Mouse (Mus musculus) liver, embryonic 13.5 days (tissue): ENCODE data around the gene Cryaa. TPM values are rescaled to one million over a fixed set of nuclear protein-coding genes. Genes with fewer than 3 reads are reported as not detected.

Experiments used
- ATAC-seq: fragments of 200-750 bp; cut with Nextera tagmentation; 2 replicates; pipeline ENCODE4 v1.8.0; 2017; ENCODE audit warnings: low read depth, mild to moderate bottlenecking, moderate number of reproducible peaks, moderate library complexity
- DNase-seq: peaks from one replicate; pipeline ENCODE4 v3.0.0; 2022
- H3K27ac ChIP-seq: fragments of 300-500 bp; sonication (generic); 2 replicates; pipeline ENCODE4 v1.5.1; 2015; ENCODE audit warnings: moderate library complexity, mild to moderate bottlenecking, inconsistent platforms
- H3K27me3 ChIP-seq: fragments of 300-500 bp; sonication (generic); 2 replicates; pipeline ENCODE4 v1.6.1; 2015; ENCODE audit warnings: mild to moderate bottlenecking, inconsistent platforms
- H3K36me3 ChIP-seq: fragments of 300-500 bp; sonication (generic); 2 replicates; pipeline ENCODE4 v1.6.1; 2015; ENCODE audit warnings: mild to moderate bottlenecking, inconsistent platforms
- H3K4me1 ChIP-seq: fragments of 300-500 bp; sonication (generic); replicated peaks from 2 replicates; pipeline ENCODE4 v1.6.1; 2015; ENCODE audit warnings: inconsistent platforms
- H3K4me2 ChIP-seq: fragments of 300-500 bp; sonication (generic); 2 replicates; pipeline ENCODE4 v1.6.1; 2015; ENCODE audit warnings: inconsistent platforms, mild to moderate bottlenecking, moderate library complexity
- H3K4me3 ChIP-seq: fragments of 300-500 bp; sonication (generic); replicated peaks from 2 replicates; pipeline ENCODE4 v1.5.1; 2015; ENCODE audit warnings: mild to moderate bottlenecking, inconsistent platforms
- H3K9ac ChIP-seq: fragments of 300-500 bp; sonication (generic); 2 replicates; pipeline ENCODE4 v1.6.1; 2015; ENCODE audit warnings: mild to moderate bottlenecking, inconsistent platforms
- H3K9me3 ChIP-seq: fragments of 300-500 bp; sonication (generic); replicated peaks from 2 replicates; pipeline ENCODE4 v1.6.1; 2016; ENCODE audit warnings: inconsistent platforms
- WGBS: fragments of 180-500 bp; shearing (Covaris S2); methylation state at CpG from one replicate; pipeline ENCODE4 v1.1.7; 2015; ENCODE audit not compliant: insufficient replicate concordance; 5-methylcytosine and 5-hydroxymethylcytosine counted together
- polyA plus RNA-seq: library from polyadenylated mRNA; unstranded; fragments of >200 nt; fragmentation: Nextera tagmentation; extraction: Ambion mirVana; gene quantifications from 2 replicates; pipeline ENCODE4 v1.2.1, GENCODE M21; 2015

The Cryaa gene
- polyA plus RNA-seq, 1 experiment from 2014 or later = not detected

GRCm38 (mm10) chr17:31660661-31661250 is 16.9 kb upstream of the Cryaa start:
- WGBS = 69% methylated on average over 8 of the region's 8 CpGs
- no peak for ATAC-seq

DNA sequence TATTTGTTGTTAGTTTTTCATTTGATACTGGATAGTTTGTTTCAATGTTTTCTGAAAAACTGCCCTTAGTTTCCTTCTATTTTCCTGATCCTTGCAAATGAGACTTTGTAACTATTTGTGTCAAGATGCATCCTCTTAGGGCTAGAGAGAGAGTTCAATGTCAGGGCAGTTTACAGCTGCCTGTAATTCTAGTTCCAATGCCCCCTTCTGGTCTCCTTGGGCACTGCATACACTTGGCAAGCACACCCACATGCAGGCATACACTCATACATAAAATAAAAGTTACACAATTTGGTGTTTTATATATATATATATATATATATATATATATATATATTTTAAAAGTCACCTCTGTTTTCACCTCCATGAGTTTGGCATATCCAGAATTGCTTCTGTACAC is 14.8 kb upstream of the Cryaa start:
- no peaks in the 10 kb centered on the region for H3K27me3 ChIP-seq
- H3K36me3 ChIP-seq = no peaks in the 10 kb centered on the region
- H3K9me3 ChIP-seq = no peaks in the 10 kb centered on the region
- no peak for ATAC-seq
- H3K9ac ChIP-seq = no peak overlapping the region
- H3K4me1 ChIP-seq = peaks cover 12% of the 10 kb centered on the region
- no peak overlapping the region for H3K4me3 ChIP-seq
- no peak for DNase-seq
- H3K4me2 ChIP-seq = no peak overlapping the region
- H3K27ac ChIP-seq = no peak overlapping the region

More at GRCm38 (mm10) chr17:31660661-31661250, 16.9 kb upstream of the Cryaa start:
- Histone ChIP-seq H3K27me3 (no peaks in the 10 kb centered on the region), H3K4me3 (no peak overlapping the region), H3K36me3 (peaks cover 16% of the 10 kb centered on the region), H3K4me1 (peaks cover 30% of the 10 kb centered on the region), H3K9me3 (no peaks in the 10 kb centered on the region), H3K27ac (no peak overlapping the region), H3K4me2 (no peak overlapping the region), H3K9ac (no peak overlapping the region)
- DNase-seq = no peak

- Histone ChIP-seq H3K9me3 (no peaks in the 10 kb centered on the region), H3K27me3 (peaks cover 4% of the 10 kb centered on the region; the same call in 1 of the 2 replicates), H3K4me2 (no peak overlapping the region), H3K4me1 (peaks cover 3% of the 10 kb centered on the region), H3K36me3 (no peaks in the 10 kb centered on the region), H3K4me3 (no peak overlapping the region), H3K9ac (no peak overlapping the region), H3K27ac (no peak overlapping the region)
- DNase-seq (peak; percentile 66), ATAC-seq (peak; percentile 55; the same call in 1 of the 2 replicates)
- WGBS = 5% methylated on average over 4 of the region's 4 CpGs
Observed at GRCm38 (mm10) chr17:31664760-31665159, 12.8 kb upstream of the Cryaa start.

- ATAC-seq (no peak), DNase-seq (no peak)
- peaks cover 4% of the 10 kb centered on the region; the same call in 1 of the 2 replicates for H3K27me3 ChIP-seq
- H3K36me3 ChIP-seq = no peaks in the 10 kb centered on the region
- no peak overlapping the region for H3K27ac ChIP-seq
- 56% methylated on average over 8 of the region's 9 CpGs for WGBS
- no peak overlapping the region for H3K4me3 ChIP-seq
- H3K4me2 ChIP-seq = no peak overlapping the region
- no peak overlapping the region for H3K9ac ChIP-seq
- H3K9me3 ChIP-seq = no peaks in the 10 kb centered on the region
- no peaks in the 10 kb centered on the region for H3K4me1 ChIP-seq
Observed at GRCm38 (mm10) chr17:31668306-31668705, 9.3 kb upstream of the Cryaa start.

GRCm38 (mm10) chr17:31670163-31670562 is 7.4 kb upstream of the Cryaa start:
- no peak overlapping the region for H3K27ac ChIP-seq
- H3K36me3 ChIP-seq = no peaks in the 10 kb centered on the region
- no peaks in the 10 kb centered on the region for H3K4me1 ChIP-seq
- no peaks in the 10 kb centered on the region for H3K9me3 ChIP-seq
- H3K4me3 ChIP-seq = no peak overlapping the region
- no peak overlapping the region for H3K9ac ChIP-seq
- 46% methylated on average over 11 of the region's 11 CpGs for WGBS
- H3K4me2 ChIP-seq = no peak overlapping the region
- ATAC-seq (no peak), DNase-seq (no peak)
- peaks cover 4% of the 10 kb centered on the region; the same call in 1 of the 2 replicates for H3K27me3 ChIP-seq

DNA sequence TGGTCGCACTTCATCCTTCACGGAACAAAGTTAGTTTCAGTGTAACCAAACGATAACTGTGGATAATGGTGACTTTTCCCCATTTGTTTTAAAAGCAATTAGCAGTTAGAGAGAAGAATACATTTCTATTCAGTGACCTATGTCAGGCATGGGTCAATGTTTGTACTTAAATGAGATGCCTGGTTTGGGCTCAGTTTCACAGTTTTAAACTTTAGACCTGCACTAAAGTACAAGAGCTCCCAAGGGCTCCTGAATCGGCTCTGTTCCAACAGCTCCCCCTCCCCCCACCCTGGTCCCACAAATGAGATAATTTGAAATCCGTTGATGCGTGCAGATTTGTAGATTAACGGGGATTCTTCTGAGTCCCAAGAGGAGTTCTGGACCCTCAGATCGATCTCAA is 5.9 kb upstream of the Cryaa start:
- H3K36me3 ChIP-seq = no peaks in the 10 kb centered on the region
- H3K4me1 ChIP-seq = no peaks in the 10 kb centered on the region
- peaks cover 4% of the 10 kb centered on the region; the same call in 1 of the 2 replicates for H3K27me3 ChIP-seq
- H3K9ac ChIP-seq = no peak overlapping the region
- no peak overlapping the region for H3K4me2 ChIP-seq
- DNase-seq (no peak), ATAC-seq (no peak)
- 63% methylated on average over 8 of the region's 8 CpGs for WGBS
- no peaks in the 10 kb centered on the region for H3K9me3 ChIP-seq
- H3K4me3 ChIP-seq = no peak overlapping the region
- H3K27ac ChIP-seq = no peak overlapping the region

DNA sequence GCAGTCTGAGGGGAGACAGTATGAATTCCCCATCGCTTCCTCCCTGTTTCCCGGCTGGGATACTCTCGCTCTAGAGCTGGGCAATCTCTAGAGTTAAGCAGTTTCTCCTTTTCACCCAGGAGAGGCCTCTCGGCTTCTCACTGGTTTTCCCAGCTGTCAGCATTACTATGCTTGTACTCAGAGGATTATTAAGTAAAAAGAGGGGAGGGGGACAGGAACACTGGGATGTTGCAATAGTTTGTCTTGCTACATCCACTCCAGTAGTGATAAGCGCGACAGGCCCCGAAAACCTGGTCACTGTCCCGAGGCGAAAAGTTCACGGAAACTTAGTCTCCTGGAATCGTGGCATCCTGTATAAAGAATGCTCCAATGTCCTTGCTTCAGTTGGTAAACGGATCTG is 5.3 kb upstream of the Cryaa start:
- no peak overlapping the region for H3K27ac ChIP-seq
- H3K4me2 ChIP-seq = no peak overlapping the region
- H3K4me3 ChIP-seq = no peak overlapping the region
- H3K9ac ChIP-seq = no peak overlapping the region
- H3K36me3 ChIP-seq = no peaks in the 10 kb centered on the region
- H3K27me3 ChIP-seq = peaks cover 4% of the 10 kb centered on the region; the same call in 1 of the 2 replicates
- ATAC-seq (no peak; the same call in 1 of the 2 replicates), DNase-seq (no peak)
- H3K9me3 ChIP-seq = no peaks in the 10 kb centered on the region
- 70% methylated on average over 12 of the region's 12 CpGs for WGBS
- no peaks in the 10 kb centered on the region for H3K4me1 ChIP-seq

GRCm38 (mm10) chr17:31674426-31674825 is 3.2 kb upstream of the Cryaa start:
- DNase-seq = no peak
- no peak overlapping the region for H3K27ac ChIP-seq
- no peaks in the 10 kb centered on the region for H3K36me3 ChIP-seq
- 67% methylated on average over 1 of the region's 1 CpGs for WGBS
- peaks cover 15% of the 10 kb centered on the region for H3K27me3 ChIP-seq
- no peak overlapping the region for H3K4me3 ChIP-seq
- no peaks in the 10 kb centered on the region for H3K4me1 ChIP-seq
- no peak overlapping the region for H3K9ac ChIP-seq
- no peak overlapping the region for H3K4me2 ChIP-seq
- H3K9me3 ChIP-seq = no peaks in the 10 kb centered on the region
- ATAC-seq = no peak; the same call in 1 of the 2 replicates

DNA sequence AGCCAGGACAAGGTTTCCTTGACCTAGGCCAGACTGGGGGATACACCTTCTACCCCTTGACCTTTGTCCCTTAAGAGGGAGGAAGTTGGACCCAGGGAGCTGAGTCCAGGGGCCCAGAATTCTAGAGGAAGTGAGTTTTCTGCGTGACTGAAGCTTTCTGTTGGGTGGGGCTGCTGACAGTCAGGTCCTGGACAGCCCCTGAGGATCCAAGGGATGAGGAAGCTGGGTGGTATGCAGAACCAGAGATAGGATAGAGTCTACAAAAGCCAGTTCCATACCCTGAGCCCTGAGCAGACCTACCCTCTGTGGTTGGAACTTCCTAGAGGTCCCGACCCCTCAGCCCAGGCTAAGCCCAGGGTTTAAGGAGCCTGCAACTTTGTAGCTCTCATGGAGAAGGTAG is 2.8 kb downstream of the Cryaa start:
- DNase-seq (no peak), ATAC-seq (no peak)
- Histone ChIP-seq H3K27ac (no peak overlapping the region), H3K9ac (no peak overlapping the region), H3K4me3 (no peak overlapping the region), H3K4me2 (no peak overlapping the region), H3K9me3 (no peaks in the 10 kb centered on the region), H3K27me3 (peaks cover 15% of the 10 kb centered on the region), H3K36me3 (no peaks in the 10 kb centered on the region), H3K4me1 (no peaks in the 10 kb centered on the region)
- WGBS = 13% methylated on average over 2 of the region's 2 CpGs

GRCm38 (mm10) chr17:31685514-31686224 is 8.1 kb downstream of the Cryaa start:
- DNase-seq (peak; percentile 50), ATAC-seq (no peak)
- 12% methylated on average over 17 of the region's 17 CpGs for whole genome bisulfite sequencing
- Histone ChIP-seq H3K9ac (no peak overlapping the region), H3K27ac (peak overlapping the region; percentile 29; the same call in 1 of the 2 replicates), H3K36me3 (no peaks in the 10 kb centered on the region), H3K9me3 (no peaks in the 10 kb centered on the region), H3K4me2 (no peak overlapping the region), H3K4me3 (no peak overlapping the region), H3K27me3 (no peaks in the 10 kb centered on the region), H3K4me1 (0 out of 2 replicates have a peak, but pooled peaks cover 5% of the 10 kb centered on the region)

GRCm38 (mm10) chr17:31686225-31686564 is 8.6 kb downstream of the Cryaa start:
- Histone ChIP-seq H3K4me1 (0 out of 2 replicates have a peak, but pooled peaks cover 5% of the 10 kb centered on the region), H3K4me3 (no peak overlapping the region), H3K36me3 (no peaks in the 10 kb centered on the region), H3K27ac (peak overlapping the region; percentile 29; the same call in 1 of the 2 replicates), H3K9me3 (no peaks in the 10 kb centered on the region), H3K27me3 (no peaks in the 10 kb centered on the region), H3K9ac (no peak overlapping the region), H3K4me2 (no peak overlapping the region)
- DNase-seq (no peak), ATAC-seq (no peak)
- 46% methylated on average over 3 of the region's 3 CpGs for WGBS

DNA sequence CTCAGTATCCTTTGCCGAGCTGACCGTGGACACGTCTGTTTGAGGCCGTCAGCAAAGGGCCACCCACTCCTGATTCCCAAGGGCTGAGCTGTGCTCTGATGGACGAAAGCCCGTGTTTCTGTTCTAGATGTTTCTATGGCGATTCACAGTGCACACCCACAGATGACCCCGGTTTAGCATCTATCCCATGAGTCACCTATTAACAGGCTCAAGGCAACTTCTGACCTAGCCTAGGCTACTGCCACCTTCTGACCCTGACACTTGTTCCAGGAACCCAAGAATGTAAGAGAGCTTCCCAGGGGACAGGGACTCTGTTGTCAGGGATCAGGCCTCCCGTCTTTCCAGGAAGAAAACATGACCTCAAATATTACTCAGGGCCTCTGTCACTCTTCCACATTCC is 10.5 kb downstream of the Cryaa start:
- no peak for ATAC-seq
- Histone ChIP-seq H3K4me3 (no peak overlapping the region), H3K27me3 (no peaks in the 10 kb centered on the region), H3K4me2 (no peak overlapping the region), H3K4me1 (peaks cover 7% of the 10 kb centered on the region), H3K27ac (no peak overlapping the region), H3K36me3 (no peaks in the 10 kb centered on the region), H3K9ac (no peak overlapping the region), H3K9me3 (no peaks in the 10 kb centered on the region)
- WGBS = 70% methylated on average over 9 of the region's 9 CpGs
- no peak for DNase-seq
